Mouse (Mus musculus) splenic B cell, adult 2 months (primary cell): ENCODE data around the gene Kin.

Experiments used
- DNase-seq: peaks from one replicate; pipeline ENCODE4 v3.0.0-alpha.2; 2011; ENCODE audit warnings: low read depth, low spot score
- H3K27me3 ChIP-seq: 2 replicates; pipeline ENCODE4 v1.6.1; 2012; ENCODE audit warnings: mild to moderate bottlenecking, low read length, moderate library complexity, mixed read lengths; ENCODE audit not compliant: control insufficient read depth, poor library complexity, insufficient read depth, severe bottlenecking
- H3K36me3 ChIP-seq: 2 replicates; pipeline ENCODE4 v1.6.1; 2012; ENCODE audit warnings: mild to moderate bottlenecking, low read length, moderate library complexity, mixed read lengths; ENCODE audit not compliant: control insufficient read depth, poor library complexity, insufficient read depth, severe bottlenecking

Kin gene

DNA sequence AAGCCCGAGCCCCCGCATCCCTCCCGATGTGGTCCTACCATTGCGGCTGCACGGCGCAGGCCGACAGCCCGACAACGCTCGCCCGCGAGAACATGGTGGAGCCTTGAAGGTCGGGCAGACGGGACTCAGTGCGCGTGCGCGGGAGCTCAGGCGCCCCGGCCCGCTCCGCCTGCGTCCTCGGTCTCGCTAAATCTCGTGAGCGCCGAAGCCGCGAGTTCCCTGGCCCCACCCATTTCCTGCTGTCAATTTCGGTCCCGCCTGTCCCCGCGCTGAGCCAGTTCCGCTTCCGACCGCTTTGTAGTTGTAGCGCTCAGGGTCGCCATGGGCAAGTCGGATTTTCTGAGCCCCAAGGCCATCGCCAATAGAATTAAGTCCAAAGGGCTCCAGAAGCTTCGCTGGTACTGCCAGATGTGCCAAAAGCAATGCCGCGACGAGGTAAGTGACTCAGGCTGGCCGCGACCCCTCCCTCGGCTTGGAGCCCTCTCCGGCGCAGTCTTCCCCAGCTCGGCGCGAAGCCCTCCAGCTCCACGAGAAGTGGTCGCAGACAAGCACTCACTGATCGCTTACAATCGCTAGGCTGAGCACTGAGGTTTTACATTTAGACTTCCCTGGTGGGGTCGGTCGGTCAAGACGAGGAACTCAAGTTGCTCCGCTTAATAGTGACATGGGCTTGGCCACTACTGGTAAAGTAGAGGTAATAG is at the start of gene Kin, which contains the start of gene Atp5c1:
TSS of gene Kin (plus strand) at position 284 of the 701 bp plus-strand sequence.
TSS of gene Atp5c1 (minus strand) at position 201 of the 701 bp plus-strand sequence.
- peaks cover 1% of the 10 kb centered on the region; the same call in 1 of the 2 replicates for H3K36me3 ChIP-seq
- peak; percentile 99 for DNase-seq
- H3K27me3 ChIP-seq: no peaks in the 10 kb centered on the region

DNA sequence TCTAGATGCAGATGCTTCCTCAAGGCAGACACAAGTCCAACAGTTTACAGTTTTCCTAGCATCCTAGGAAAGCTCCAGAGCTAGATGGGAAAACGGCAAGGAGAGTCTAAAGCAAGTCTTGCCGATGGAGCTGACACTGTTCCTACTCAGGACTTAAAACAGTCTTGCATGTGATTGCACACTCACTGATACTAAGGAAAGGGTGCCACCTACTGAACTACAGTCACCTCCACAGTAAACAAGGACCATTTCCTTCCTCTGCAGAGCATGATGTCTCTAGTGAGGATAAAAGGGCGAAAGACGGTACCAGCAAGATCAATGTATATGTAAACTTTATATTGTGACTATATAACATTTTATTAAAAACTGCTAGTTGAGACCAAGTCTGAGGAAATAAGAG is 46.7 kb upstream of the Kin start:
- no peaks in the 10 kb centered on the region for H3K27me3 ChIP-seq
- no peak for DNase-seq

DNA sequence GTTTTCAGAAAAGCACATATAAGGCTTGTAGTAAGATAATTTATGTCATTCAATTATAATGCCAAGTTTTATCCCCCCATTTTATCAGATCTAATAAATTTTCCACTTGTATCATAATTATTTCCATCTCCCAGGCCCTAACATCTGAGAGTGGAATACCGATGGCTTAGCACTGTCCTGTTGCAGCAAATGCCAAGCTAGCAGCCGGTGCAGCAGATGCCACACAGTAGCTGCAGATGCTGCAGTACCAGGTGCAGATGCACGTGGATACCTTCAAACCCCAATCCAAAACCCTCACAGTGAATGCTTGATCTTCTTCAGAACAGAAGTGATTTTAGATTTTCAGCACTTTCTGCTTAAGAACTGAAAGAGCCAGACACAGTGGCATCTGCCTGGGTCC is 45.4 kb upstream of the Kin start:
- no peaks in the 10 kb centered on the region for H3K27me3 ChIP-seq
- DNase-seq: no peak
- no peaks in the 10 kb centered on the region for H3K36me3 ChIP-seq

More for the DNA sequence above, 46.7 kb upstream of the Kin start:
- no peaks in the 10 kb centered on the region for H3K36me3 ChIP-seq

DNA sequence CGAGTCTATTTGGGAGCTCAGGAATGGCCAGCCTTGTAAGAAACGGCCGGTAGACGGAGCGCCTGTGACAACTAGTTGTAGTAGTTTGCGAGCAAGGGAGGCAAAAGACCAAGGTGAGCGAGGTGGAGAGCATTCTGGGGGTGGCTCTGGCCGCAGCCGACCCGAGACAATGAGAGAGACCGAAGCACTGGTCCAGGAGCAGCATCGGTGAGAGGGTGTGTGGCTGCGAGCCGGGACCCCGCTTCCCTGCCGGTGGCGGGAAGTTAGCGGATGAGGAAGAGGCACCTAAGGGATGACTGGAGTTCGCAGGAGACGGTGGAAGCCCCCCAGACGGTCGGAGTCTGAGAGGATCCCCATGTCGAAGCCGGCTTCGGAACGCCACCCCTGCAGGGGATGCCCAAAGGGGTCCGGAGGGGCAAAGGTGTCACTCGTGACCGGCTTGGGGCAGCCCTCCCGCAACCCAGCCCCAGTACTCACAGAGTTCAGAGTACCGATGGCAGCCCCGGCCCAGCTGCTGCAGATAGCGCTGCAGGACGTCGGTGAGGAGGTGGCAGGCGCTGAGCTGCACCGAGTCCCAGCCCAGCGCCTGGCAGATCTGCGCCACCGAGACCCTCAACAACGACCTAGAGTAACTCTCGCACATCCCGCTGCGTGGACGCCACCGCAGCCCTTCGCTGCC is 32.5 kb upstream of the Kin start:
- peak; percentile 28 for DNase-seq
- no peaks in the 10 kb centered on the region for H3K27me3 ChIP-seq
- H3K36me3 ChIP-seq: no peaks in the 10 kb centered on the region

DNA sequence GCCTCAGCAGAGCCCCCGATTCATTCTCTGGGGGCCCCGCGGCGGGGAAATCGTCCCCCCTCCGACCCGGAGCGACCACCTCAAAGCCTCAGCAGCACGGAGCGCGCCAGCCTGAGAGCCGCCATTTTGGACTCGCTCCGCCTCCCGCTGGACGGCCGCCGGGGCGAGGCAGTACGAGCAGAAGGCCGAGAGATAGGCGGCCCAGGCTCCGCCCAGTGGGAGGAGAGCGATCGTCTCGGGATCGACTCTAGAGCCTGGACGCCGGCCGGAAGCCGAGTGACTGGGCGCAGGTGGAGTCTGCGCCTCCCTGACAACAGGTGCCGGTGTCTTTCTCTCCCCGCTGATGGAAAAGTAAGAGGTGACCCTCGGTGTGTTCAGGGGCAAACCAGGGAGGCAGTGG is 31.9 kb upstream of the Kin start, which contains the start of gene Taf3:
TSS of gene Taf3 (minus strand) at position 136 of the 400 bp plus-strand sequence.
- peak; percentile 94 for DNase-seq
- Histone ChIP-seq H3K27me3 (no peaks in the 10 kb centered on the region), H3K36me3 (no peaks in the 10 kb centered on the region)

DNA sequence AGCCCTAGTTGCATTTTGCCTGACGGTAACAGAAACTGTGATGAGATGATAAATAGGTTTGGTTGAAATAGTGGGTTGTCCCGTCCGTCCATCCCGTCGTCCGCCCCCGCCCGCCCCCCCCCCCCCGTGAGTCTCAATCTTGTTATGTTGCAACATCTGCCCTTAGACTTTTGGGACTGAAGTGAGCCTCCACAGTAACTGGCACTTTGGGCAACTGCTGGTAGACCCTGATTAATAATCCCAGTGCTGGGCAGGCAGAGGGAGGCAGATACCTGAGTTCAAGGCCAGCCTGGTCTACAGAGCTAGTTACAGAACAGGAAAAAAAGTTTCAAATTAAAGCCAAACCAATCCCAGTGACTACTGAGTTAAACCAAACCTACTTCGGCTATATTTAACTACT is 30.9 kb upstream of the Kin start:
- H3K27me3 ChIP-seq: no peaks in the 10 kb centered on the region
- DNase-seq: no peak
- H3K36me3 ChIP-seq: no peaks in the 10 kb centered on the region

DNA sequence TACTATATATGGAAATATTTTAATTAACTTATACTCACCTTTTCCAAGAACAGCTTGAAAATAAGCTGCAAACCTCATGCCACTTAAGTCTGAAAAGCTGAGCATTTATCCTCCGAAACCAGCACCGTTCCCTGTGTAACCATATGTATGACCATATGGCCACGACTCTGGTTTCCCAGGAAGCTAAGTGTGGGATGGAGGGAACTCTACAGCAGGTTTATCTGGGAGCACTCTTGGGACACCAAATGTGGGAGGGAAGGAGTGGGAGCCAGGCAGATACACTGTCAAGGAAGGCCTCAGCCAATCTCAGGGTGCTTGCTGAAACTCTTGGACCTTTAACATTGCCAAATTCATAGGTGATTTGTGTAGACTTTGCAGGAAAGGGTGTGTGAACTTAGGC is 29.5 kb upstream of the Kin start:
- Histone ChIP-seq H3K27me3 (no peaks in the 10 kb centered on the region), H3K36me3 (peaks cover 4% of the 10 kb centered on the region)
- no peak for DNase-seq

DNA sequence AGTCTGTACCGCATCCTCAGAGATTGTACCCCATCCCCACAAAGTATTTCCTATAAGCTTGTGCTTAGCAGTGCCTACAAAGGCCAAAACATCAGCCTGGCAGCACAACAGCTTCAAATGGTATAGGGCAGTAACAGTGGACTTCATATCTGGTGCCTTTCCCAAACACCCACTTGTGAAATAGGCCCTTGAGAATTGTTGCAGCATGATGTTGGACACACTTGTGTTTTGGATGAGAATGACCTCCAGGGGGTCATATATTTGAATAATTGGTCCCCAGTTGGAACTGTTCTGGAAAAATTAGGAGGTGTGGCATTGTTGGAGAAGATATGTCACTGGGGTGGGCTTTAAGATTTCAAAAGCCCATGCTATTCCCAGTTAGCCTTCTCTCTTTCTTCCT is 28.4 kb upstream of the Kin start:
- H3K27me3 ChIP-seq: no peaks in the 10 kb centered on the region
- DNase-seq: no peak
- peaks cover 8% of the 10 kb centered on the region for H3K36me3 ChIP-seq

DNA sequence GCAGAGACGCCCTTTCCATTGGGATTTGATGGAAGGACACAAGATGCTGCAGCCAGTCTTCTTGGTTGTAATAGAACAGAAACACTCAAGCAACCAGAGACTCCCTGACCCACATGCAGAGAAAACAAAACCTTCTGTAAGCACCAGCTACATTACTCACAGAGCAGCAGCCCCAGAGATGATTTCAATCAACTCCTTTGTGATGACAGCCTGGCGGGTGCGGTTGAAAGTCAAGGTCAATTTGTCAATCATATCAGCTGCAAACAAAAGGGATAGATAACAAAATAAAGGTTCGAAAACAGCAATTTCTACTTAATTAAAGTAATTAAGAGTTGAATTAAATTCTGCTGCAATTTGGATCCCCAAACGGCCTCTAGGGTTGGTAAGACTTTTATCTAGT is 21.6 kb upstream of the Kin start:
- H3K36me3 ChIP-seq: peaks cover 27% of the 10 kb centered on the region
- no peaks in the 10 kb centered on the region for H3K27me3 ChIP-seq
- DNase-seq: no peak

DNA sequence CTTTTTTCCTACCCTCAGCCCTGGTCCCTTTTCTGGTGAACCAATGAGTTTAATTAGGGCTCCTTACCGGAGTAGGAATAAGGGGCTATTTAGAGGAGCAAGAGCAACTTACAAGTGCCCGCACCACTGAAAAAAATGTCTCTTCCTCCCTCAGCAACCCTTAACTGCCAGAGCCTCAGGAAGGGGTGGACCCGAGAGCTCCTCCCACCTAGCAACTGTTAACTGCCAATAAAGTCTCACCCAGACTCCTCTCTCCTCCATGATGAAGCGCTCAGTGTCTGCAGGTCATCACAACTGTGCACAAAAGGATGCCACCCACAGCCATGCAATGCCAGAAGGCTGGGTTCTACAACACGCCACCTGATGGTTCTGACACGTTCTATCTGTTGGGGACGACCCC is 8.6 kb upstream of the Kin start:
- no peak for DNase-seq
- no peaks in the 10 kb centered on the region for H3K27me3 ChIP-seq
- H3K36me3 ChIP-seq: peaks cover 4% of the 10 kb centered on the region; the same call in 1 of the 2 replicates

DNA sequence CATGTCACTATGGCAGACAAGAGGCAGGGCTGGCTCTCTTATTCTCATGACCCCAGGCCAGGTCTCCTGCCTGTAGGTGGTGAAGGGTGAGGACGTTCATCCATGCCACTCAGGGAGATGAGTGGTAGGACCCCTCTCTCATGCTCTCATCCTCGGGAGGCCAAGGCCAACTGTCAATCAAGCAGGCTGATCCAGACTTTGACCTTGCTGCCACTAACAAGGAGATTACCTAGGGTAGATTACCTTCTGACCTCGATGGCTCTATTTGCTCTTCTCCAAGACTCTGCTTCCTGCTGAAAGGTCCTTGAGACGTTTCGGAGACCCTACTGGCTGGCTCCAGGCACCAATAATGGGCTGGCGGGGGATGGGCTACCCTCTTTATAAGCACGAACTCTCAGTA is 5.9 kb upstream of the Kin start:
- no peak for DNase-seq
- H3K36me3 ChIP-seq: no peaks in the 10 kb centered on the region; the same call in 1 of the 2 replicates
- no peaks in the 10 kb centered on the region for H3K27me3 ChIP-seq

DNA sequence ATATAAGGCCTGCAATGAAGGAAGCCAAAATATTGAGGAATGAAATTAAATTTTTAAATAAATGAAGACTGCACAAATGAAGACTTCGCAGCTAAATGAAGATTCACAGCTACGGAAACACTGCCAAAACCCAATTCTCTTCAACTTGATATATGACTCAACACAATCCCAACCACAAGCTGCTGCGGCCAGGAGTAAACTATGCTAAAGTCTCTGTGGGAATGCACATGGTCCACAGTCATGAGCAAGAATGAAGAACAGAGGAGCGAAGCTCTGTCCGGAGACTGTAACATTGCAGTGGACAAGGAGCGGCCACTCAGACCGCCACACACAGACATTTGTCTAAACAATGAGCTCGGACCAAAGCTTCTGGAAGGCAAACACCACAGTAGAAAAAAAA is 3.7 kb upstream of the Kin start:
- Histone ChIP-seq H3K27me3 (no peaks in the 10 kb centered on the region), H3K36me3 (no peaks in the 10 kb centered on the region; the same call in 1 of the 2 replicates)
- DNase-seq: no peak

DNA sequence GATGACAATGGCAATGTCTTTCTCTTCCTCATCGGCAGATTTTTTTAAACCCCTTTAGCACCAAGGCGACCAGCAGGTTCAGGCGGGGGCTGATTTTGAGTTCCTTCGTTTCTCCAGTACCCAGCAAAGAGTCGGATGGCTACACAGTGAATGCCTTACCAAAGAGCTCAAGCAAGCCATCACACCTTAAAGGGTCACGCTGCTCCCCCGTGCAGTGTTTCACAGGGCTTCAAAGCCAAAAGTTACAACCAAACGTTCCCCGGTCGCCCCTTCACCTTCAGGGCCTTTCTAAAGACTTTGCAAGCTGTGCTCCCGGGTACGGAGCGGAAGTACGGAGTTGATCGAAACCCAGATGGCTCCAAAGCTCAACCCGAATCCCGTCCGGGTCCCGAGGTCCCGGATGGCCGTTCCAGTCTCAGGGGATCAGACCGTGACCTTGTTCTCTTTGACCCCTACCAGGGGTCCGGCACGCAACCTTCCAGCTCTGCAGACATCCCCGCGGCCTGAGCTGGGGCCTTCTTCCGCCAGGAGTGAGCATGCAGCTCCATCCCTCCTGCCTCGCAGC is 566 bp upstream of the Kin start:
- H3K27me3 ChIP-seq: no peaks in the 10 kb centered on the region
- no peak for DNase-seq
- peaks cover 1% of the 10 kb centered on the region; the same call in 1 of the 2 replicates for H3K36me3 ChIP-seq

DNA sequence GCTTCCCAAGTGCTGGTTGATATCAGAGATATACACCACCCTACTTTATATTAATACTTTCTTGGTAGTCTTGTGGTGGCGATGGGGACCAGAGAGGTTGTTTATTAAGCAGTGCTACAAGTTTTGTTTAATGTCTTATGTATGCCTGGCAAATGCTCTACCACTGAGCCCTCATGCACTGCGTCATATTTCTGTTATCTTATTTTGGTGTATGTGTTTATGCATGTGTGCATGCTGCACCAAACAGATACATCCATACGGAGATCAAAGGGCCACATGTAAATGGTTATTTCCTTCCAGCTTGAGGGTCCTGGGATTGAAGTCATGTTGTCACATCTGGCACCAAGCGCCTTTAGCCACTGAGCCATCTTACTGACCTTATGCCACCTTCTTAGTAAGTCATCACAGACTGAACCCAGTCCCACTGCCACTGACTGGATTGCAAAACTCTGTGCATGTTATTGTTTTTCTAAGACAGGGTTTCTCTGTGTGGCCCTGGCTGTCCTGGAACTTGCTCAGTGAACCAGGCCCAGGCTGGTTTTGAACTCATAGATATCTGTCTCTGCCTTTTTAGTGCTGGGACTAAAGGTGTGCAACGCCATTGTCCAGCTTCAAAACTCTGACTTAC is 1.2 kb downstream of the Kin start:
- peaks cover 1% of the 10 kb centered on the region; the same call in 1 of the 2 replicates for H3K36me3 ChIP-seq
- no peaks in the 10 kb centered on the region for H3K27me3 ChIP-seq
- no peak for DNase-seq

DNA sequence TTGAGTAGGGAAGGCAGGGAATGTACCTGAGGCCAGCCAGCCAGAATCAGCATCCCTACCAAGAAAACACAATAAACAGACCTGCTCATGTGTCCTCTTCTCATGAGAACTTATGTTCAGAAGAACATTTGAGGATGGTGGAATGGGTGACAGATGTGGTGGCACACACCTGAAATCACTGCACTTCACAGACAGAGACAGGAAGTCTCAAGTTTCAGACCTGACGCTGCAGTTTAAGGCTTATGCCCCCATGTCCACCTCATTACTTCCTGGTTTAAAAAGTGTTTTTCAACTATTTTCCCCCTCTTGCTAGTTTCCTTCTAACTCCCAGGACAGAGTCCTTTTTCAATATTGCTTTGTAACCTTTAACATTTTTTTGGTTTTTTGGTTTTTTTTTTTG is 2.3 kb downstream of the Kin start:
- Histone ChIP-seq H3K27me3 (no peaks in the 10 kb centered on the region), H3K36me3 (peaks cover 1% of the 10 kb centered on the region; the same call in 1 of the 2 replicates)
- DNase-seq: peak; percentile 22
